Mouse (Mus musculus) limb, embryonic 15.5 days (tissue): Measurements from ENCODE around the gene Krt75. TPM values are rescaled to one million over a fixed set of nuclear protein-coding genes. Genes with fewer than 3 reads are reported as not detected.

Experiments used
- microRNA-seq: library from miRNA; unstranded; fragments of <30 nt; microRNA quantifications from one replicate; pipeline ENCODE4, GENCODE M21; 2016
- polyA plus RNA-seq: library from polyadenylated mRNA; unstranded; fragments of >200 nt; fragmentation: Nextera tagmentation; extraction: Ambion mirVana; gene quantifications from 2 replicates; pipeline ENCODE4 v1.2.1, GENCODE M21; 2015

The Krt75 gene
- polyA plus RNA-seq, 1 experiment from 2014 or later: 2.8 TPM

Small RNAs within 50 kb of the gene (microRNA-seq; reads per million reads assigned to microRNA genes)
- gene Gm44393 (not detected), gene Gm44460 (not detected)

Other genes with a start within 250 kb of the Krt75 start
- gene Krt80, start 203.7 kb downstream of the Krt75 start, polyA plus RNA-seq: 22.6 and 25.3 TPM in 2 replicates
- gene Krt7, start 162.9 kb downstream of the Krt75 start, polyA plus RNA-seq: 162 and 164 TPM in 2 replicates
- 3.0 and 3.6 TPM in 2 replicates for gene Krt87, start 135.1 kb downstream of the Krt75 start, polyA plus RNA-seq
- gene Krt88, start 126.2 kb downstream of the Krt75 start, polyA plus RNA-seq: not detected in 2 replicates
- gene Krt81, start 110.2 kb downstream of the Krt75 start, polyA plus RNA-seq: 0.35 and 1.3 TPM in 2 replicates
- gene Krt86, start 100.4 kb downstream of the Krt75 start, polyA plus RNA-seq: 0.27 and 0.28 TPM in 2 replicates
- gene Krt83, start 82.4 kb downstream of the Krt75 start, polyA plus RNA-seq: 0.58 and 1.7 TPM in 2 replicates
- 4.4 and 6.7 TPM in 2 replicates for gene Gm49425, start 56.6 kb downstream of the Krt75 start, polyA plus RNA-seq
- gene Krt84, start 41.1 kb downstream of the Krt75 start, polyA plus RNA-seq: 54.7 and 75.1 TPM in 2 replicates
- not detected in 2 replicates for gene Krt82, start 23.2 kb downstream of the Krt75 start, polyA plus RNA-seq
- 1.2 TPM in 2 replicates for gene Krt90, start 11.0 kb downstream of the Krt75 start, polyA plus RNA-seq
- not detected in 2 replicates for gene Gm5414, start 54.3 kb upstream of the Krt75 start, polyA plus RNA-seq
- gene Gm5478, start 73.5 kb upstream of the Krt75 start, polyA plus RNA-seq: not detected in 2 replicates
- gene Krt6b, start 106.4 kb upstream of the Krt75 start, polyA plus RNA-seq: 5.0 and 8.8 TPM in 2 replicates
- gene Krt6a, start 120.4 kb upstream of the Krt75 start, polyA plus RNA-seq: 290 and 312 TPM in 2 replicates
- gene Krt5, start 139.0 kb upstream of the Krt75 start, polyA plus RNA-seq: 841 and 914 TPM in 2 replicates
- not detected in 2 replicates for gene Krt71, start 169.2 kb upstream of the Krt75 start, polyA plus RNA-seq
- gene Krt72, start 212.6 kb upstream of the Krt75 start, polyA plus RNA-seq: 0.27 and 0.63 TPM in 2 replicates
- gene Krt73, start 228.4 kb upstream of the Krt75 start, polyA plus RNA-seq: 0.09 TPM in 1 of 2 replicates, not detected in the other
- gene Krt2, start 244.3 kb upstream of the Krt75 start, polyA plus RNA-seq: 0.87 and 1.2 TPM in 2 replicates